Mouse (Mus musculus): ENCODE measurements around the gene Cd72. TPM values are rescaled to one million over a fixed set of nuclear protein-coding genes. Genes with fewer than 3 reads are reported as not detected.
A peak's percentile ranks its signal among the peaks of the same experiment; 100 is the strongest.

Cd72 gene
- polyA plus RNA-seq, 1 experiment from 2014 or later, result 3.9 TPM

DNA sequence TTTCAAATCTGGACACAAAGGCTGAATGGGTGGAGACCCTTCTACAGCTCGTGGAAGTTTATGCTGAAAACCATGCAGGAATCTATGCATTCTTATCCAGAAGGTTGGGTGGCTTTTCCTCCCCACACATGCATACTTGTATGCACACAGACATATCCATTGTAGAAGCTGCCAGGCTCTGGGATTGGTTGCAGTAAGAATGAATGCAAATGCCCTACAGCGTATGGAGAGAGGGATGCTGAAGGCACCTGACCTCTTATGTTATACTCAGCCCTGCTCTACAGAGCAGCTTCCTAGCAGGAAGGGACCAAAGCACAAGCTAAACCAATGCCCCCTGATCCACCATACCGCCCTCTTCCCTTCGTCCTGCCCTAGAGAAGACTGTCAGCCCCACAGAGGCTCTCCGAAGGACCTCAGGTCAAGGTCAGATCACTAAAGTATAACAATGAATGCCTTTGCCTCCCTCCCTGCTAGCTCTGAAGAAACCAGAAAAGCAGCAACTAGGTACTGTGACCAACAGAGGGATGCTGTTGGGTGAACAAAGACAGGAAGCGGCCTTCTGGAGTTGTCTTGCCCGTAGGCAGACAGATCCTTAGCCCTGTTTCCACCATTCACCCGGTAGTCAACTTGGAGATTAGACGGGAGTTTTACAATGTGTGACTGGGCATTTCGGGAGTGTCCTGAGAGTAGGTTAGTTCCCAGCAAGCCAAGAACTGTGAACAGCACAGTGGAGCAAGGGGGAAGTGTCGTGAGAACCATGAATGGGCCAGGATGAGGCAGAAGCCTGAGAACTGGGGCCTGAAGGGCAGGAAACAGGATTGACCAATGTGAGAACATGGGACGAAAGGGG, 47.1 kb downstream of the Cd72 start:
- peak; percentile 59 for ATAC-seq
- H3K4me2 ChIP-seq, result peak overlapping the region; percentile 65
- H3K4me1 ChIP-seq, result peaks cover 32% of the 10 kb centered on the region
- no peaks in the 10 kb centered on the region for H3K9me3 ChIP-seq (replicated peaks)
- H3K4me3 ChIP-seq, result peak overlapping the region; percentile 57
- H3K9ac ChIP-seq, result peak overlapping the region; percentile 89
- no peaks in the 10 kb centered on the region for H3K36me3 ChIP-seq (ENCODE audit: poor library complexity, severe bottlenecking)
- 67% methylated on average over 12 of the region's 12 CpGs for WGBS
- H3K27ac ChIP-seq, result peak overlapping the region; percentile 94
- no peaks in the 10 kb centered on the region for H3K27me3 ChIP-seq

DNA sequence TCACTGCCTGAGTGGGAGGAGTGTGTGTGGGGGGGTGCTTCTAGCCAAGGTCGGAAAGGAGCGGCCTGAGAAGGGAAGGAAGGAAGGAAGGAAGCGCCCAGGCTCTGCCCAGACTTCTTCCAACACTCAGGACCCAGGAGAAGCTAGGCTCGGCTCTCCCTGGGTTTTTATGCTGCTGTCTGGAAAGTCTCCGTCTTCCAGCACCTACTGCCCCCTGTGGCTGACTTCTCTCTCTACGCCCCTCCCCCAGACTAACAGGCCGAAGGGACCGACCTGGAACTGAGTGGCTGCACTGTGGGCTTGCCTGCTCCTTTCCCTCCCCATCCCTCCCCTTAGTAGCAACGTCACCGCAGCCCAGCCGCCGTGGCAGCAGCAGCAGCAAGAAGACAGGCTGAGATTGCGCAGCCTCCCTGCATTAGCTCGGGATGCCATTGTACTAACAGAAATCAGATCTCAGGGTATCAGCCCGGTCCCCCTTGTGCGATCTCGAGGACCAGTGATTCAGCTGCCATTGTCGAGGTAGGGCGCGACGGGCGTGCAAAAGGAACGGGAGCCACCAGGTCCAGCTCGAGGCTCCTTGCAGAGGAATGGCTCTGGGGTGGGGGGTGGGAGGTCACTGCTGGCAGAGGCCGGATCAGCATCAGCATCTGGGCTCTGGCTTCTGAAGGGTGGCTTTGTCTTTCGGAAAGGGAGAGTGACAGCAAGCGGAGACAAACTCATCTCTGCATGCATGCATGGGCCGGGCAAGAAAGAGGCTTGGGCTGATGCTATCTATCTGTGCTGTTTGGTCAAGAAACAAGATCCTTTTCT, 48.1 kb downstream of the Cd72 start:
- no peaks in the 10 kb centered on the region for H3K9me3 ChIP-seq (replicated peaks)
- H3K4me2 ChIP-seq, result peak overlapping the region; percentile 65
- H3K4me1 ChIP-seq, result peaks cover 30% of the 10 kb centered on the region
- no peaks in the 10 kb centered on the region for H3K27me3 ChIP-seq
- ATAC-seq, result peak; percentile 95
- peak overlapping the region; percentile 94 for H3K27ac ChIP-seq
- H3K9ac ChIP-seq, result peak overlapping the region; percentile 89
- H3K4me3 ChIP-seq, result peak overlapping the region; percentile 57
- H3K36me3 ChIP-seq (ENCODE audit: poor library complexity, severe bottlenecking), result no peaks in the 10 kb centered on the region
- 1% methylated on average over 28 of the region's 28 CpGs for WGBS

DNA sequence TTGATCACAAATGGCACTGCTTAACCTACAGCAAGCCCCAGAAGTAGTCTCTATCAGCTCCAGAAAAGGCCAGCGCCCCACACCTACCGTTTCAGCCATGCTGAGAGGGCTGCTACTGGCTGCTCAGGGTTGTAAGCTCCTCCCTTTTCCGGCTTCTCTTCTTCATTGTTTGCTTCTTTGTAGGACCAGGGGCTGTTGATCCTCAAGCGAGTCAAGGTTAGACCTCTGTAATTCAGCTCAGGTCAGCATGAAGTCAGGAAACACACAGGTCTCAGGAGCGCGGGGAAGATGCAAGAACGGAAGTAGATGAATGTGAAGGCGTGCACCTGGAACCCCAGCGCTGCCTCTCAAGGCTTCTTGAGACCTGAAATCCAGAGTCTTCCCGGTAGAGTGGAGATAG, 49.7 kb downstream of the Cd72 start:
- Histone ChIP-seq H3K27ac (no peak overlapping the region), H3K9ac (no peak overlapping the region), H3K4me3 (no peak overlapping the region), H3K27me3 (no peaks in the 10 kb centered on the region), H3K9me3 (replicated peaks) (no peaks in the 10 kb centered on the region), H3K36me3 (ENCODE audit: poor library complexity, severe bottlenecking) (no peaks in the 10 kb centered on the region), H3K4me2 (no peak overlapping the region), H3K4me1 (peaks cover 35% of the 10 kb centered on the region)
- no peak for ATAC-seq
- WGBS, result 92% methylated on average over 10 of the region's 10 CpGs

DNA sequence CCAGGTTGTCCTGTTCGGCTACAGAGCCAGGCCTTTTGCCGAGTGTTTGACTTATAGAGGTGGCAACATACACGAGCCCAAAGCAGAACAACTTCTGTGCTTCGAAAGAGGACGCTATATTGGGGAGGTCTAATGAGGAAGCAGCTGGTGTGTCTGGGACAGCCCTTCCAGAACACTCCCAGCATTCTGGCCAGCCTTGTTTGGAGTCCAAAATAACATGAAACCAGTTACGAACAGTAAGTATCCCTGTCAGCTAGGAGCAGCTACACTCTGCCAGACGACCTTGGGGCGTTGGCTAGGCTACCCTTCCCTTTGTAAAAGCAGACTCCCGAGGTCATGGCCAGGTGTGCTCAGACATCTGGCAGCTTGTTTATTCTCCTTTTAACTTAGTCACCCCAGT, 52.2 kb downstream of the Cd72 start:
- Histone ChIP-seq H3K4me3 (no peak overlapping the region), H3K36me3 (ENCODE audit: poor library complexity, severe bottlenecking) (no peaks in the 10 kb centered on the region), H3K4me2 (no peak overlapping the region), H3K4me1 (peaks cover 31% of the 10 kb centered on the region), H3K9ac (no peak overlapping the region), H3K9me3 (replicated peaks) (no peaks in the 10 kb centered on the region), H3K27me3 (no peaks in the 10 kb centered on the region), H3K27ac (no peak overlapping the region)
- no peak for ATAC-seq
- WGBS, result 86% methylated on average over 9 of the region's 9 CpGs

DNA sequence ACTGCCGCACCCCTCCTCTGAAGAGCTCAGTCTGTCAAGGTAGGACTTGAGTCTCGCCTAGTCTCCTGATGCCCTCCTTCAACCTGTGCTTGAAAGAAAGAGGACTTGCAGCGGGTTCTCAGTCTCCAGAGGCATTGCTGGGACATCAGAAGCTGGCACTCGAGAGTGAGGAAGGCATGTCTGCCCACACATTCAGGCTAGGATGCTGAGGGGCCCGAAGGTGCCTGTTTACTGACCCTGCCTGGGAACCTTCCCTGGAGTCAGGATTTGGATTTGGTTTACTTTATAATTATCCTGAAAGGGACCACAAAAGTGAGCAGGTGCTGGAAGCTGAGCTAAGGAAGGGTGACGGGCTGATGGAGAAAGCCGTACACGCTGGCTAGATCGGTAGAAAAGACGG, 52.9 kb downstream of the Cd72 start:
- Histone ChIP-seq H3K9ac (no peak overlapping the region), H3K4me3 (no peak overlapping the region), H3K36me3 (ENCODE audit: poor library complexity, severe bottlenecking) (no peaks in the 10 kb centered on the region), H3K27me3 (no peaks in the 10 kb centered on the region), H3K4me1 (peaks cover 27% of the 10 kb centered on the region), H3K27ac (no peak overlapping the region), H3K9me3 (replicated peaks) (no peaks in the 10 kb centered on the region), H3K4me2 (no peak overlapping the region)
- no peak for ATAC-seq
- 84% methylated on average over 10 of the region's 10 CpGs for WGBS

DNA sequence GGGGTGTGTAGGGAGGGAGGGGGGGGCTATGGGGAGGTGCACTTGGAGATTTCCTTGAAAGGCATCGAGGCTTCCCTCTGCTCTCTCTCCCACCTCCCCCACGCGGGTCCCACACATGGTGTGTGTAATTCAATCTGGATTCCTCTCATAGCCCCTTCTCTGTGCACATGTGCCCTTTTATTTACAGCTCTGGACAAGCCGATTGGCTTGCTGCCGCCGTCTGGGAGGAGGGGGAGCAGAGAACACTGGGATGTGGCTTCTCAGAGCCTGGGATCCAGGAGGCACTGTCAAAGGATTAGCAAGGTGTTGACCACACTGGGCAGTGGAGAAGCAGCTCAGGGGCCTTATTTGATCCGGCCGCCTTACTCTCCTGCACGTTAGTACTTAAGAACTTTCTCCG, 53.5 kb downstream of the Cd72 start:
- peaks cover 24% of the 10 kb centered on the region for H3K4me1 ChIP-seq
- H3K9me3 ChIP-seq (replicated peaks), result no peaks in the 10 kb centered on the region
- whole genome bisulfite sequencing, result 18% methylated on average over 10 of the region's 10 CpGs
- H3K4me2 ChIP-seq, result no peak overlapping the region
- H3K9ac ChIP-seq, result no peak overlapping the region
- H3K4me3 ChIP-seq, result no peak overlapping the region
- no peak overlapping the region for H3K27ac ChIP-seq
- no peaks in the 10 kb centered on the region for H3K36me3 ChIP-seq (ENCODE audit: poor library complexity, severe bottlenecking)
- H3K27me3 ChIP-seq, result no peaks in the 10 kb centered on the region
- peak; percentile 39; the same call in 1 of the 2 replicates for ATAC-seq

DNA sequence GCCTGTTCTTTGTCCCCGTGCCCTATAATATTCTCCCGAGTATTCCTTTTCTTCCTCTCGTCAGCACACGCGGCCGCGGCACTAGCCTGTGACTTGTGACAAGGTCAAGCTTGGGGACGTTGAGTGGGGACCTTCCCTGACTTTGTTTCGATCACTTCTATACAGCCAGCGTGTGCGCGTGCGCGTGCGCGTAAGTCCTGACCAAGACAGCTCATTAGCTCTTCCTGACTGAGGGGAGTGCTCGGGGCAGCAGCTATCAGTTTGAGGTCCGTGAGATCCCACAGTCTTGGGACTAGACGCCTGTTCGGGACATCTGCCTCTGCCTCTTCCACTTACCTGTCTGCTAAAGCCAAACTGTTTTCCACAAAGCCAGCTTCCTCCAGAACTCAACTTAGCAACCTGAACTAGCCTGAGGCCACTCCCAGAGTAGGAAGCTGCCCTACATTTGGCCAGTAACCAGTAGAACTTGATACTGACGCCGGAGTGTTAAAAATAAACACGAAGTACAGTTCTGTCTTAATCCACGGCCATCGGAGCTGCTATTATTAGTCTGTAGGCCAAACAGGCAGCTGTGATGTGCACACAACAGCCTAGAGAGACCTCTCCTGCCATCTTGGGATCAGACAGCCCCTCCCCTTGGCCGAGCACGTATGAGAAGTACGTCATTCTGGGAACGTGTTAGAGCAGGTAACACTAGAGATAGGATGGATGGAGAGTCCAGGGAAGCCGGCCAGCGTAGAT, 54.9 kb downstream of the Cd72 start:
- Histone ChIP-seq H3K9ac (no peak overlapping the region), H3K4me1 (peaks cover 20% of the 10 kb centered on the region), H3K9me3 (replicated peaks) (no peaks in the 10 kb centered on the region), H3K4me3 (no peak overlapping the region), H3K27ac (no peak overlapping the region), H3K27me3 (no peaks in the 10 kb centered on the region), H3K36me3 (ENCODE audit: poor library complexity, severe bottlenecking) (no peaks in the 10 kb centered on the region), H3K4me2 (no peak overlapping the region)
- ATAC-seq, result no peak
- 83% methylated on average over 31 of the region's 31 CpGs for WGBS

DNA sequence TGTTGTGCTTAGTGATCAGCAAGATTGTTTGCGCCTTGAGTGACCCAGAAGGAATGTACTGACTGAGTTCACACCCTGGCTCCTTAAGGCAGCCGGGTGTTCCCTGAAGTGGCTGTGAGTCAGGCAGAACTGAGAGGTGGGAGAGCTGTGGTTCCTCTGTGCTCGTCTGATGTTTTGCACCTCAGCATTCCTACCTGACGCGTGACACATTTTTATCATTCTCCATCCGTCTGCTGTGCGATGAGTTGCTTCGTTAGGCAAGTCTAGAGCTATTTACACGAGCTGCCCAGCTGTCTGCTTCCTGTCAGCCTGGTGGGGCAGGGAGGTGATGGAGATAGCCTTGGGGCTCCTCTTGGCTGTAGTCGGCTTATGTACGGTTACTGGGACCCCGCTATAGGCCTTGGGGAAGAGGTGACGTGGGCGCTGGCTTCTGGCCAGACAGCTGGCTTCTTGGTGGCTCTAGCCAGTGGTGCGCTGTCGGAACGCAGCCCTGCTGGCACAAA, 55.5 kb downstream of the Cd72 start:
- no peaks in the 10 kb centered on the region for H3K36me3 ChIP-seq (ENCODE audit: poor library complexity, severe bottlenecking)
- no peak overlapping the region for H3K4me2 ChIP-seq
- H3K4me3 ChIP-seq, result no peak overlapping the region
- no peak overlapping the region for H3K9ac ChIP-seq
- 60% methylated on average over 17 of the region's 17 CpGs for WGBS
- H3K27me3 ChIP-seq, result no peaks in the 10 kb centered on the region
- H3K4me1 ChIP-seq, result peaks cover 20% of the 10 kb centered on the region
- H3K27ac ChIP-seq, result no peak overlapping the region
- no peaks in the 10 kb centered on the region for H3K9me3 ChIP-seq (replicated peaks)
- 0 out of 2 replicates have a peak, but pooled peaks have one; percentile 19 for ATAC-seq

DNA sequence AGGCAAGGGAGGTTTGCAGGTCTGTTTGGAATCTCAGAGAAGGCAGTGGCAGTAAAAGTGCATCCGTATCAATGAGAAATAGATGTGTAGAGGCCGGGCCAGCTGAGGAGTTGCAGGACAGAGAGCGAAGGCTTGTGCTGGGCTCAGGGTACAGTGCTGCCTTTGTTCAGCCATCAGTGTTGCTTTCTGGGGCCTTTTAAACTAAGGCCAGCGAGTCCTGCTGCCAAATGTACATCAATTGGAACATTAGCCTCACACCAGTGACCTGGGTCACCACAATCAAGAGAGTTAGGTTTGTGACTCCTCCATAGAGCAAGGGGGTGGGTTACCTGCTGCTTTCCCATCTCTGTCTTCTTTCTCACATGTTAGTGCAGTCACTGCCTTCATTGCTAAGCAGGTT, 56.4 kb downstream of the Cd72 start:
- Histone ChIP-seq H3K9ac (no peak overlapping the region; the same call in 1 of the 2 replicates), H3K4me3 (no peak overlapping the region), H3K36me3 (ENCODE audit: poor library complexity, severe bottlenecking) (no peaks in the 10 kb centered on the region), H3K4me1 (peaks cover 20% of the 10 kb centered on the region), H3K4me2 (no peak overlapping the region), H3K27me3 (no peaks in the 10 kb centered on the region), H3K27ac (no peak overlapping the region), H3K9me3 (replicated peaks) (no peaks in the 10 kb centered on the region)
- 55% methylated on average over 4 of the region's 4 CpGs for WGBS
- ATAC-seq, result no peak

Measured in forebrain, embryonic 13.5 days (tissue).